Mouse (Mus musculus) left cerebral cortex, adult 8-10 months (tissue): ENCODE measurements around the gene Tyrobp. TPM values are rescaled to one million over a fixed set of nuclear protein-coding genes. Genes with fewer than 3 reads are reported as not detected.

ENCODE experiments used
- DNase-seq, 2 experiments: peaks; one replicate each; pipeline ENCODE4 v3.0.0; 2022; ENCODE audit warnings: low spot score in 2 of 2
- total RNA-seq, 4 experiments: library from RNA; stranded (reverse); gene quantifications; 2 replicates each; pipeline ENCODE4 v1.2.4; 2022

Gene Tyrobp
- total RNA-seq, 4 experiments from 2014 or later, result 25.2 to 334 (median 134) TPM

GRCm38 (mm10) chr7:30423071-30423641, 9.6 kb downstream of the Tyrobp start:
- DNase-seq, result peak; percentile 52 to 63

- no peak for DNase-seq
These were observed 15.8 kb downstream of the Tyrobp start for GRCm38 (mm10) chr7:30429327-30429726.

GRCm38 (mm10) chr7:30430191-30430590, 16.6 kb downstream of the Tyrobp start:
- no peak for DNase-seq

GRCm38 (mm10) chr7:30431793-30432192, 18.2 kb downstream of the Tyrobp start:
- DNase-seq, result peak; percentile 61 to 91

GRCm38 (mm10) chr7:30434238-30434637, 20.7 kb downstream of the Tyrobp start:
- no peak for DNase-seq

GRCm38 (mm10) chr7:30434701-30435100, 21.1 kb downstream of the Tyrobp start:
- DNase-seq, result no peak

- no peak for DNase-seq
These were observed 21.6 kb downstream of the Tyrobp start for GRCm38 (mm10) chr7:30435156-30435555.

- no peak for DNase-seq
These were observed 23.3 kb downstream of the Tyrobp start for GRCm38 (mm10) chr7:30436879-30437278.

GRCm38 (mm10) chr7:30439734-30440133, 26.2 kb downstream of the Tyrobp start:
- DNase-seq, result no peak

GRCm38 (mm10) chr7:30440697-30441096, 27.1 kb downstream of the Tyrobp start:
- no peak for DNase-seq

GRCm38 (mm10) chr7:30443696-30444095, 30.1 kb downstream of the Tyrobp start:
- no peak for DNase-seq

GRCm38 (mm10) chr7:30444154-30444970, 30.8 kb downstream of the Tyrobp start:
- DNase-seq, result peak in 1 of 2 experiments; percentile 88

GRCm38 (mm10) chr7:30444971-30445751, 31.6 kb downstream of the Tyrobp start, which contains the start of gene Aplp1:
Gene Aplp1, minus strand, starts transcription at chr7:30445535.
- DNase-seq, result peak; percentile 67 to 81

- no peak for DNase-seq
These were observed 36.7 kb downstream of the Tyrobp start for GRCm38 (mm10) chr7:30450241-30450640.

- no peak for DNase-seq
These were observed 39.8 kb downstream of the Tyrobp start for GRCm38 (mm10) chr7:30453327-30453726.

- DNase-seq, result no peak
These were observed 40.2 kb downstream of the Tyrobp start for GRCm38 (mm10) chr7:30453766-30454165.

- DNase-seq, result no peak
These were observed 40.7 kb downstream of the Tyrobp start for GRCm38 (mm10) chr7:30454259-30454658.

- DNase-seq, result no peak
These were observed 42.9 kb downstream of the Tyrobp start for GRCm38 (mm10) chr7:30456487-30456886.

- no peak for DNase-seq
These were observed 43.5 kb downstream of the Tyrobp start for GRCm38 (mm10) chr7:30456911-30457628.

GRCm38 (mm10) chr7:30457629-30458330, 44.2 kb downstream of the Tyrobp start, which contains the start of the genes Kirrel2 and Nphs1:
Gene Kirrel2, minus strand, starts transcription at chr7:30457690.
Gene Nphs1, plus strand, starts transcription at chr7:30458315.
- DNase-seq, result peak in 1 of 2 experiments; percentile 73
